Mouse (Mus musculus) forelimb bud, embryonic 11.5 days (tissue): Measurements from ENCODE around the gene Tenm4.

Experiments used
- DNase-seq: peaks from one replicate; pipeline ENCODE4 v3.0.0-alpha.2; 2012; ENCODE audit warnings: low read depth, low spot score

The Tenm4 gene

DNA sequence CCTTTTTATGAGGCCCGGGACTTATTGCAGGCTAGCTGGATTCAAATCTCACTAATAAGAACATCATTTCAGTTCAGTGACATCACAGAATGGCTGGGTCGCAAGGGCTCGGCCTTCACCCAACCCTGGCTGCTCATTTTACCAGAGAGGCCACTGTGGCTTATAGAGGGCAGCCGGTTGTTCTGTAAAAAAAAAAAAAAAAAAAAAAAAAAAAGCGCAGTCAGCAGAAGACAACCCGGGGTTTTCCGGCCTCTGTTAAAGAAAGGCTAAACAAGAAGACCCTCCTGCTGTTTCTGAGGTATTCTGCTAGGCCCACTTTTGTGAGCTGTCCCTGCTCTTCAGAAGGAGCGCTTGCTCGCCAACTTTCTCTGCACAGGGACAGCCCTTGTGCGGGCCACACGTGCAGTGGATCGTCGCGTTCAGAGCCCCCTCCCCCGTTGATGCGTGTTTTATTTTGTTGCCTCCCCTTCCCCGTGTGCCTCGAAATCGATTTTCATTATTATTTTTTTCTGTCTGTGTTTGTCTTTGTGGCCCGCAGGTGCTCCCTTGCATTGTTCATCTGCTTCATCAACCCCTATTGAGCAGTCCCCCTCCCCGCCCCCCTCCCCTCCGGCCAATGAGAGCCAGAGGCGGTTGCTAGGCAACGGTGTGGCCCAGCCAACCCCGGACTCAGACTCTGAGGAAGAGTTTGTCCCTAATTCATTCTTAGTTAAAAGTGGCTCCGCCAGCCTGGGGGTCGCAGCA lies 472.6 kb downstream of the Tenm4 start:
- DNase-seq, result peak; percentile 82

GRCm38 (mm10) chr7:96644205-96644531 lies 473.1 kb downstream of the Tenm4 start:
- DNase-seq, result no peak

DNA sequence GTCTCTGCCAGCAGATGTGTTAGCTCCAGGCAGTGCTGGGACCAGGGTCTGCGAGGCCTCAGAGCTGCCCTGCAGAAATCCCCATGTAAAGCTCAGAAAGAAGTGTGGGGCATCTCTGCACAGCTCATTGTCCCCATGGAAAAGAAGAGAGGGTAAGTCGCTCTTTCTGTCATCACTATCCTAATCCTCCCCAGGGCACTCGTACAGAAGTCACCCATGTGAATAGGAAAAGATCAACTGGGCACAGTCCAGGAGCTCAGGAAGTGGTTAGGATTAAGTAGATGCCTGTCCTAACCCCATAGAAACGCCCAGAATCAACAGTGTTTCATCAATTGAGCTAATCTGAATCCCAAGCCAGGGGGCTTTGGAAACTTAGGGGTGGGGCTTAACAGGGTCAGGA lies 476.6 kb downstream of the Tenm4 start:
- DNase-seq, result no peak

- DNase-seq, result no peak
These were observed 477.6 kb downstream of the Tenm4 start for GRCm38 (mm10) chr7:96648606-96649005.

GRCm38 (mm10) chr7:96649171-96649570 lies 478.1 kb downstream of the Tenm4 start:
- DNase-seq, result no peak

DNA sequence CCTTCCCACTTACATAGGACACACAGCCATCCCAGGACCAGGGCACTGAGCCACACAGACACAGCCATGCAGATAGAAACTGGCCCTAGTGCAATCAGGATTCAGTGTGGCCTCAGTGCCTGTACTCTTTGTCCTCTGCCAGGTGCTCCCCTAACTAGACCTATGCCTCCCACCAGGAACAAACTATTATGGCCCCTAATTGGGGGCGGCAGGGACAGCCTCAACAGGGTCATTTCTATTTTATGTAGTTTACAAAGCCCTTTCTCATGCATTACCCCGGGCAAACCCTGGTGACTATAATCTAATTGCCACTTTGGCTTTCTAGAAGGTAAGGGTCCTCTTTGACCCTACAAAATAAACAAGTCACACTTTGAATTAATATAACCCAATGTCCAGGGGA lies 479.4 kb downstream of the Tenm4 start:
- DNase-seq, result peak; percentile 68

DNA sequence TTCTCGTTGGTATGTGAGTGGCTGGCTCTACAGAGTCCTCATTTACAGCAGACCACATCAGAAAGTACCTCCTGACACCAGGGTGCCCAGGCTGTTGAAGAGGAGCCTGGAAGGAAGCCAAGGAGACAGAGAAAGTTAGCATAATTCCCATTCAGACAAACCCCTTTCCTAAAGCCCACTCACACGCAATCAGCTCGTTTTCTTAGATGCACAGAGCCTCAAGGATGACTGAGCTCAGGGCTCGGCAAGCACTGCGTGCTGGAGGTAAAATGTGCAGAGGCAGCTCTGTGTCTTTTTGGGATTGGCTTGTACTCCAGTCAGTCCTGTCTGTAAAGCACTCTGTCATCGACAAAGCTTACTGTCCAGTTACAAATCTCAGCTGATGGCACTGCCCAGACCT lies 480.0 kb downstream of the Tenm4 start:
- no peak for DNase-seq

DNA sequence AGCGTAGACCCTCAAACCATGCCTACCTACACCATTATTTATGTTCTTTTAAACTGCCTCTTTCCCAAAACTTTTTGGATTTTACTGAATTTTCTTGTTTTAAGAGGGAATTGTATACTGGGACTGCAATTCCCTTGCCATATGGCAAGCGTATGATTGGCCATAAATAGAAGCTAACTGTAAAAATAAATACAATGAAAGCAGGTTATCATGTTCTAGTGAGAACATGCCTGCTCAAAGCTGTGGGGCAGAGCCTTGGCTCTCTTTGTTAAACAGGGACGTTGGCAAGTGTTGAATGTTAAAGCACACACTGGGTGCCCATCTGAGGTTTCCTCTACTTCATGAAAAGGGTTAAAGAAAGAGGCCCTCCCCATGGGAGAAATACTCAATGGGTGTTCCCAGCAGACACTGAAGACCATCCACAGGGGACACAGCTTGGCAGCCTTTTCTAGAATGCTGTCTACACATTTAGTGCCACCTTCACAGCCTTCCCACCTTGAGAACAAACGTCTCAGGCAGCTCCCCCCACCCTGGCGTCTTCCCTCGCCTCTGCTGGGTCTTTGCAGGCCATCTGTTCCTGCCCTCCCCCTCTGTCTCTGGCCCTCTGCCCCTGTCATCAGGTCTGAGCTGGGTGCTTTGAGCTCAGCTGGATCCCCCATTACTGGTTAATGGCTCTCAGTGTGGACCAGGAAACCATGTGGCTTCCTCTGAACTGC lies 480.7 kb downstream of the Tenm4 start:
- peak; percentile 81 for DNase-seq

DNA sequence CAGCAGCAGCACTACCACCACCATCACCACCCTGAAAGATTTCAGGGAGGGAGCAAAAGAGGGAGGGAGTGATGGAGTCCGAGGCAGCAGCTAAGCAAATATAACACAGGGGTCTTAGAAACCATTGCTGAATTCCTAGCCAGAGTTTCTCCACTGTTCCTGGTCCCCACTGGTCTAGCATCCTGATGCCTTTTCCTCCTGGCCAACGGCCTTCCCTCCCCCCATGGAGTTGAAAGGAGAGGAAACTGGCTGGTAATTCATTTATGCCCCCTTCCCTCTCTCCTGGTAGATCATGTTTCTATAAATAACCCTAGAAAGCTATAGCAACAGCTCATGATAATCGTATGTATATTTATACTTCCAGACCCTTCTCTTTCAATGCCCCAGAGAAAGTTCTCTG lies 481.8 kb downstream of the Tenm4 start:
- peak; percentile 61 for DNase-seq

GRCm38 (mm10) chr7:96654206-96654605 lies 483.2 kb downstream of the Tenm4 start:
- DNase-seq, result no peak

GRCm38 (mm10) chr7:96655096-96655716 lies 484.2 kb downstream of the Tenm4 start:
- DNase-seq, result no peak

DNA sequence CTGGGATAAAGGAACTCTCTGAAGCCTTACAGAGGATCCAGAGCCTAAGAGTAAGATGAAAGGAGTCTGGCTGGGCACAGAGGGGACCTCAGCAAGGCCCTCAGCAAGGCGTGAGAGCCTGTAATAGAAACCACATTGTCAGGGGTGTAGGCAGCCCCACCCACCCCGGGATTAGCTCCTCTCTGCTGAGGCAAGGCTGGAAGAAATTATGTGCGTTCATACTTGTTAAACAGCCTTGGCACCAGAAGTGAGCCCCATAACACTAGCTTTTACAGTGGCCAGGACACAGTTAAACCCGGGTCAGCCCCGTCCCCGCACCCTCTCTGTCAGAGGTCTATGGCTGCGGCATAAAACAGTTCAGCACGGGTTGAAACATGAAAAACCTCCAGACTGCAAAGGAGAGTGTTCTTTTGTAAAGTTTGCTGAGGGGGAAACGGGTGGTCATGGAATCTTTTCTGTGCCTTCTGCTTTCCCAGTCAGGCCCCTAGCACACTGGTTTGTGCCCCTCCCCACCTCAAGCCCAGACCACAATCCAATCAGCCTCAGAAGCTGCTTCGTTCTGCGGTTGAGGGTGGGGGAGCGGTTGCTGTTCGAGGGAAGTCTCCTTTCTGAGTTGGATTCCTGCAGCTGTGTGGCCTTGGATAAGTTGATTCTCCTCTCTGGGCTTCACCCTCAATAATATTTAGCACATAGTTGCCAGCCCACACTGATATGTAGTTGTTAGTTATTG lies 486.2 kb downstream of the Tenm4 start:
- DNase-seq, result peak; percentile 88

GRCm38 (mm10) chr7:96657857-96658580 lies 487.0 kb downstream of the Tenm4 start:
- no peak for DNase-seq

DNA sequence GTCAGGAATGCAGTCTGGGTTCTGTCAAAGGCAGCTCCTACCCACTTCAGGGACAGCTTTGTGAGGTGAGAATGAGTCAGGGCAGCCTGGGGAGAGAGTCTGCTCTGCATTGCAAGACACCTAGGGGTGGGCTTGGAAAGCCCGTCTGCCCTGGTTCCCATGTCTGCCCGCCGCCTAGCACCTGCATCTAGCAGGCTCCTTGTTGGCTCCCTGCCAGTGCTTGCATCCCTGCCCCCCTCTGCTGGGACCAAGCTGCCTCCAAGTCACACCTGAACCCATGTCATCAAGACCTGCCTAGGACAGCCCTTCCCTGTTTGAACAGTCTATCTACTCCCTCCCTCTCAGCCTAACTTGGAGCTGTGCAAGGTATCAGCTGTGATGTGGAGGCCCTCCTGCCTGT lies 489.9 kb downstream of the Tenm4 start:
- DNase-seq, result peak; percentile 89

- DNase-seq, result no peak
These were observed 490.5 kb downstream of the Tenm4 start for GRCm38 (mm10) chr7:96661352-96662169.

DNA sequence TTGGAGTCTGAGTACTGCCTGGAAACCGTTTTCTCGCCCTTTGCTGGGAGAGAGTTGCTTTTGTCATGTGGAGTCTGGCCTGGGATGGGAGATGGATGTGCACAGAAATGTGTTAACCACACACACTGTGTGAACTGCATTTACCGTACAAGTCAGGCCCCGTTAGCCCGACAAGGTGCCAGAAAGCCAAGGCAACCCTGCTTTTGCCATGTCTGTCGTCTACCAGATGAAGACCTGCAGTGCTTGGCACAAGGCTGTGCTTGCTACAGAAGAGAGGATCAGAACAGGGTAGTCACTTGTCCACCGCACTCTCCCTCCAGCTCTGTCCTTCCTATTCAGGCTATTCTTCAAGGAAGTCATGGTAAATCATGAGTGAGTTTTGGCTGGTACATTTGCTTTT lies 492.3 kb downstream of the Tenm4 start:
- DNase-seq, result no peak

GRCm38 (mm10) chr7:96666366-96666896 lies 495.4 kb downstream of the Tenm4 start:
- peak; percentile 59 for DNase-seq

DNA sequence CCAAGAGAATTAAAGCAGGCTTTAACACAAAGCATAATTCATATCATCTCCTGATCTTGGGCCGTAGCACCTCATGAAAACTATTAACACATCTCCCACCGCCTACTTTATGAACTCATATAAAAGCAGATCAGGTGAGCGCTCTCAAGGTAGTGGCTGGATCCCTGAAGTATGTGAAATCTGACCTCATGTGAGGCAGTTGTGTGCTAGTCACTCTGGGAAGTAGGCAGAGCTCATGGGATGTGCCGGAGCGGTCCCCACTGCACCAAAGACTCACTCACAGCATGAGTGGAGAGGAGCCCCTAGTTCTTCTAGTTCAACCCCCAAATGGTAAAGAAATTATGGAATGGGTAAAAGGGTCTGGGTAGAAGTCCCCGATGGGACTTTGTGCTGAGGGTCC lies 496.6 kb downstream of the Tenm4 start:
- peak; percentile 72 for DNase-seq

GRCm38 (mm10) chr7:96670095-96670494 lies 499.0 kb downstream of the Tenm4 start:
- DNase-seq, result no peak

- DNase-seq, result no peak
These were observed 501.4 kb downstream of the Tenm4 start for GRCm38 (mm10) chr7:96672322-96672914.
